Mouse (Mus musculus) myocyte (in vitro differentiated cells): ENCODE results near the gene Psmg1.
"Not testable (repeated sequence)": the region's sequence is repeated elsewhere in the genome, so short reads cannot be mapped to it uniquely, and the experiment has no call there.

Source experiments
- CEBPB ChIP-seq: IDR thresholded peaks from 2 replicates; pipeline ENCODE4 v1.6.1; 2011; ENCODE audit warnings: mild to moderate bottlenecking, moderate library complexity; ENCODE audit not compliant: poor library complexity, insufficient read depth, severe bottlenecking
- E2F4 ChIP-seq: IDR thresholded peaks from one replicate; pipeline ENCODE4 v1.6.1; 2011; ENCODE audit warnings: mild to moderate bottlenecking, control low read depth, moderate library complexity; ENCODE audit not compliant: insufficient read depth
- MAX ChIP-seq: IDR thresholded peaks from one replicate; pipeline ENCODE4 v1.6.1; 2011; ENCODE audit warnings: low read depth, mild to moderate bottlenecking, control low read depth
- MYOG ChIP-seq, 3 experiments: IDR thresholded peaks; one replicate each; pipeline ENCODE4 v1.6.1; 2011; ENCODE audit warnings: control low read depth in 2 of 3, low read depth in 2 of 3, mild to moderate bottlenecking in 2 of 3; ENCODE audit not compliant: insufficient read length in 2 of 3, control insufficient read depth in 1 of 3, insufficient read depth in 1 of 3
- POLR2A ChIP-seq: IDR thresholded peaks from one replicate; pipeline ENCODE4 v1.6.1; 2011; ENCODE audit warnings: low read depth, mild to moderate bottlenecking, control low read depth, moderate library complexity; ENCODE audit not compliant: insufficient read length
- TCF12 ChIP-seq: IDR thresholded peaks from one replicate; pipeline ENCODE4 v1.6.1; 2011; ENCODE audit warnings: mild to moderate bottlenecking, control low read depth; ENCODE audit not compliant: poor library complexity, insufficient read depth, severe bottlenecking
- TCF3 ChIP-seq: IDR thresholded peaks from one replicate; pipeline ENCODE4 v1.6.1; 2011; ENCODE audit warnings: low read depth, control low read depth; ENCODE audit not compliant: insufficient read length
- USF1 ChIP-seq: IDR thresholded peaks from one replicate; pipeline ENCODE4 v1.6.1; 2011; ENCODE audit warnings: low read depth, mild to moderate bottlenecking, control low read depth, moderate library complexity

DNA sequence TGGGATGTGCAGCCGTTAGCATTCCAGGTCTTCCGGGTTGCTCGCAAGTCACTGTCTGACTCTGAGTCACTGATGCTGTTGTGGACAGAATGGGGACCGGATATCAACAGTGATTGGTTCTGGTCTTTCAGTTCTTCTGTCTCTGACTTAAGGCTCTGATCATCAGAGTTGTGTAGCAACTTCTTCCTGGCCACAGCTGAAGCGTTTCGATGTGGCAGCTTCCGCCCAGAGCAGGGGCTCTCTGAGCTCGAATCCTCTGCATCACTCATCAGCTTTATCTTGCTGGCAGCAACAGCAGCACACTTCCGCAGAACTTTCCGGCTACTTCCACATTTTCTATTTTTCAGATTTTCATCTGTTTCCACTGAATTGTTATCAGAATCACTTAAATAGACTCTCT lies 18.4 kb upstream of the Psmg1 start:
- not testable (repeated sequence) for TF ChIP-seq MYOG (IDR thresholded peaks at IDR 0.05; ENCODE audit: control insufficient read depth in 1 of 3, insufficient read depth in 1 of 3, insufficient read length in 2 of 3, low read depth in 2 of 3); USF1; POLR2A; TCF12; TCF3; CEBPB; E2F4; MAX
